Mouse (Mus musculus) heart, postnatal 0 days (tissue): Measurements from ENCODE around the gene Qprt. TPM values are rescaled to one million over a fixed set of nuclear protein-coding genes. Genes with fewer than 3 reads are reported as not detected.

Experiments used
- ATAC-seq: fragments of 200-750 bp; cut with Nextera tagmentation; 2 replicates; pipeline ENCODE4 v1.8.0; 2017; ENCODE audit warnings: low read depth, moderate number of reproducible peaks, moderate library complexity; ENCODE audit not compliant: insufficient read depth
- DNase-seq: peaks from one replicate; pipeline ENCODE4 v3.0.0-alpha.2; 2016; ENCODE audit warnings: low spot score
- H3K27ac ChIP-seq: fragments of 300-500 bp; sonication (generic); 2 replicates; pipeline ENCODE4 v1.5.1; 2014; ENCODE audit warnings: low read depth, mild to moderate bottlenecking
- H3K27me3 ChIP-seq: fragments of 300-500 bp; sonication (generic); 2 replicates; pipeline ENCODE4 v1.6.1; 2014; ENCODE audit warnings: low read length, mixed read lengths; ENCODE audit not compliant: control insufficient read depth, insufficient read depth
- H3K36me3 ChIP-seq: fragments of 300-500 bp; sonication (generic); replicated peaks from 2 replicates; pipeline ENCODE4 v1.6.1; 2014; ENCODE audit warnings: low read length, mixed read lengths; ENCODE audit not compliant: control insufficient read depth, insufficient read depth
- H3K4me1 ChIP-seq: fragments of 300-500 bp; sonication (generic); 2 replicates; pipeline ENCODE4 v1.6.1; 2014; ENCODE audit warnings: antibody characterized with exemption; ENCODE audit not compliant: control insufficient read depth, insufficient read depth
- H3K4me2 ChIP-seq: fragments of 300-500 bp; sonication (generic); 2 replicates; pipeline ENCODE4 v1.6.1; 2014; ENCODE audit warnings: low read depth, mild to moderate bottlenecking, low read length, moderate library complexity
- H3K4me3 ChIP-seq: fragments of 300-500 bp; sonication (generic); 2 replicates; pipeline ENCODE4 v1.5.1; 2014; ENCODE audit warnings: low read depth, low read length
- H3K9ac ChIP-seq: fragments of 300-500 bp; sonication (generic); replicated peaks from 2 replicates; pipeline ENCODE4 v1.6.1; 2014; ENCODE audit warnings: low read depth, low read length, mixed read lengths
- H3K9me3 ChIP-seq: fragments of 300-500 bp; sonication (generic); replicated peaks from 2 replicates; pipeline ENCODE4 v1.6.1; 2016; ENCODE audit warnings: low read length; ENCODE audit not compliant: control insufficient read depth
- CTCF ChIP-seq: IDR thresholded peaks from 2 replicates; pipeline ENCODE4 v1.5.1; 2016; ENCODE audit warnings: antibody characterized with exemption, control low read depth, low read depth
- EP300 ChIP-seq: IDR thresholded peaks from 2 replicates; pipeline ENCODE4 v1.6.1; 2016; ENCODE audit warnings: antibody characterized with exemption, low read depth
- WGBS: fragments of 180-500 bp; shearing (Covaris S2); extraction: QIAGEN DNeasy Blood & Tissue Kit; methylation state at CpG from one replicate; pipeline ENCODE4 v1.1.7; 2014; 5-methylcytosine and 5-hydroxymethylcytosine counted together
- polyA plus RNA-seq: library from polyadenylated mRNA; unstranded; fragments of >200 nt; fragmentation: Nextera tagmentation; extraction: Ambion mirVana; gene quantifications from 2 replicates; pipeline ENCODE4 v1.2.1, GENCODE M21; 2015
- total RNA-seq: library from RNA; depleted of rRNA; stranded (reverse); fragments of >200 nt; gene quantifications from 2 replicates; pipeline ENCODE4 v1.2.3, GENCODE M21; 2014; ENCODE audit warnings: low replicate concordance; rRNA removed

Gene Qprt
- total RNA-seq (0.42 and 2.3 TPM in 2 replicates), polyA plus RNA-seq (0.88 and 1.1 TPM in 2 replicates)

DNA sequence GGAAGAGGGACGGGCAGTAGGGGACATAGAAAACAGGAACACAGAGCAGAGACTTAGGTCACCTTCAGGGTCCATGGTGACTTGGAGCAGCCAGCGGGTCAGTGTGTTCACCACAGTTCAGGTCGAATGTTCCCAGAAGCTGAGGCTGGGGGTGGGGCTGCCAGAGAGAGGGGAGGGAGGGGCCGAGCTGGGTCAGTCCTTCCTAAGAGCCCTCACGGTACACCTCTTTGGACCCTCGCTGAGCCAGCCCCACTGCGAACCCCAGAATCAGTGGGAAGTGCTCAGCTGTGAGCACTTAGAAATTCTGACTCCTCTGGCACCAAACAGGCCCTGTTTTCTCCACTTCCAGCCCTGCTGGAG is at the start of gene Qprt:
Gene Qprt (minus strand): TSS at position 316 of the 360 bp plus-strand sequence.
- ATAC-seq = no peak; the same call in 1 of the 2 replicates
- Histone ChIP-seq H3K36me3 (no peaks in the 10 kb centered on the region), H3K4me3 (no peak within 1 kb of the TSS), H3K27me3 (0 out of 2 replicates have a peak, but pooled peaks cover 4% of the 10 kb centered on the region), H3K4me1 (peaks cover 8% of the 10 kb centered on the region; the same call in 1 of the 2 replicates), H3K9ac (peak within 1 kb of the TSS; percentile 28; the same call in 1 of the 2 replicates), H3K4me2 (peak within 1 kb of the TSS; percentile 28; the same call in 1 of the 2 replicates), H3K27ac (no peak within 1 kb of the TSS), H3K9me3 (0 out of 2 replicates have a peak, but pooled peaks cover 6% of the 10 kb centered on the region)
- DNase-seq = no peak
- 27% methylated on average over 7 of the region's 7 CpGs for WGBS
- TF ChIP-seq CTCF (no peak), EP300 (no peak)

DNA sequence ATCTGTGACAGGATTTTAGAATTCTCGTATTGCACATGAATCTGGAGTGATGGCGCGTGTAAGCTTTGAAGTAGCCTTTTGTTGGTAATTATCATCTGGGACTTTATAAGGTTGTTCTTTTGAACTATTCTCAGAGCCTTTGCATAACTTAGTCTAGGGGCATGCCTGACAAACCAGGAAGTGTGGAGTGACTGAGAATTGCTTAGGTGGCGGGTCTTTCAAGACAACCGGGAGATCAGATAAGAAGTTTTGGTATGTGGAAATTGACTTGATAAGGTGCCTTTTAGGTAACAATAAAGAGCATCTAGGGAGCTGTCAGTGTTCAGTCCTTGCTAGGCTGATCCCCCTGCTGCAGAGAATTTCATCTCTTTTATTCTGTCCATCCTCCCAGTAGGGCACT is 44.5 kb upstream of the Qprt start:
- Histone ChIP-seq H3K9ac (no peak overlapping the region), H3K4me3 (no peak overlapping the region), H3K9me3 (no peaks in the 10 kb centered on the region), H3K27me3 (no peaks in the 10 kb centered on the region), H3K4me1 (no peaks in the 10 kb centered on the region), H3K27ac (no peak overlapping the region), H3K4me2 (no peak overlapping the region), H3K36me3 (no peaks in the 10 kb centered on the region)
- DNase-seq (no peak), ATAC-seq (no peak)
- 75% methylated on average over 5 of the region's 5 CpGs for WGBS
- TF ChIP-seq EP300 (no peak), CTCF (no peak)

DNA sequence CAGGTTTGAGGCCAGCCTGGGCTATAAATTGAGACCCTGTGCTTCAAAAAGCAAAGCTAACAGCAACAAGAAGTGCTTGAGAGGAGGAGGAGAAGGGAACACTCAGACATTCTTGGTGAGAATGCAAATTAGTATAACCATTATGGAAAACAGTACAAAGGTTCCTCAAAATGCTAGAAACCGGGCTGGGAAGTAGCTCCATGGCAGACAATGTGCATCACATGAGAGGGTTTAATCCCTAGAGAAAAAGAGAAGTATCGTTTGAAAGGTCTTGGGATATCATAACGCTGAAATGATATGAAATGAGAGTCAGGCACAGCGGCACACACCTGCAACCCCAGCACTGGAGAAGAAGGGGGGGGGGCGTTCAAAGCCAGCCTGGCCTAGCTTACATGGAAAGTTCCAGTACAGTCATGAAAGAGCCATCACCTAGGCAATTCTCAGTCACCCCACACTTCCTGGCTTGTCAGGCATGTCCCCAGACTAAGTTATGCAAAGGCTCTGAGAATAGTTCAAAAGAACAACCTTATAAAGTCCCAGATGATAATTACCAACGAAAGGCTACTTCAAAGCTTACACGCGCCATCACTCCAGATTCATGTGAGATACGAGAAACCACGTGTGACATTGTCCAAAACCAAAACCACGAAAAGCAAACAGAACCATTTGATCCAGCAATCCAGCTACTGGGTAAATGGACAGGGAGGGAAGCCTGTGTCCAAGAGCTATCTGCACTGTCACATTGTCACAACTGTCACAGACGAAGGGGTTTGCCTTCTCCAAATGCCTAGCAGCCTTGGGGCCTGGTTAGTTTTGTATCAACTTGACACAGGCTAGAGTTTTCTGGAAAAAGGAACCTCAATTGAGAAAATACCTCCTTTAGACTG is 43.8 kb upstream of the Qprt start:
- H3K9ac ChIP-seq = no peak overlapping the region
- no peak for ATAC-seq
- TF ChIP-seq EP300 (no peak), CTCF (no peak)
- H3K4me3 ChIP-seq = no peak overlapping the region
- H3K27me3 ChIP-seq = no peaks in the 10 kb centered on the region
- no peak for DNase-seq
- H3K4me1 ChIP-seq = no peaks in the 10 kb centered on the region
- WGBS = 80% methylated on average over 12 of the region's 12 CpGs
- H3K27ac ChIP-seq = no peak overlapping the region
- no peak overlapping the region for H3K4me2 ChIP-seq
- no peaks in the 10 kb centered on the region for H3K36me3 ChIP-seq
- no peaks in the 10 kb centered on the region for H3K9me3 ChIP-seq

DNA sequence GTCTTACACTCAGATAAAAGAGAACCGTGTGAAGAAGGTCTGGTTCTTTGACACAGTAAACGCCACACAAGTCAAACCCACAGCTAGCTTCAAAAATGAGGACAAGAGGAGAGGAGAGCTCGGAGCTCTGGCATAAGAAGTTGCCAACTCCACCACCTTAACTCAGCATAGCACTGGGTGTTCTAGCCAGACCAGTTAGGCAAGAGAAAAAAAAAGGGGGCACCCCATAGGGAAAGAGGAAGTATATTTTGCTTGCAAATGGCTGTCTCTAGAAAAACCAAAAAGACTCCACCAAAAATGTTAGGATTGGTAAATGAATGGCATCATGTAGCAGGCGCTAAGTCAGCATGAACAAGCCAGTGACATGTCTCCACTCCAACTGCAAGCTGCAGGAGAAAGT is 42.0 kb upstream of the Qprt start:
- no peaks in the 10 kb centered on the region for H3K27me3 ChIP-seq
- ATAC-seq (no peak), DNase-seq (no peak)
- WGBS = 77% methylated on average over 4 of the region's 4 CpGs
- H3K9me3 ChIP-seq = no peaks in the 10 kb centered on the region
- H3K4me2 ChIP-seq = no peak overlapping the region
- TF ChIP-seq CTCF (no peak), EP300 (no peak)
- no peaks in the 10 kb centered on the region for H3K36me3 ChIP-seq
- H3K4me3 ChIP-seq = no peak overlapping the region
- H3K27ac ChIP-seq = no peak overlapping the region
- no peak overlapping the region for H3K9ac ChIP-seq
- H3K4me1 ChIP-seq = no peaks in the 10 kb centered on the region

DNA sequence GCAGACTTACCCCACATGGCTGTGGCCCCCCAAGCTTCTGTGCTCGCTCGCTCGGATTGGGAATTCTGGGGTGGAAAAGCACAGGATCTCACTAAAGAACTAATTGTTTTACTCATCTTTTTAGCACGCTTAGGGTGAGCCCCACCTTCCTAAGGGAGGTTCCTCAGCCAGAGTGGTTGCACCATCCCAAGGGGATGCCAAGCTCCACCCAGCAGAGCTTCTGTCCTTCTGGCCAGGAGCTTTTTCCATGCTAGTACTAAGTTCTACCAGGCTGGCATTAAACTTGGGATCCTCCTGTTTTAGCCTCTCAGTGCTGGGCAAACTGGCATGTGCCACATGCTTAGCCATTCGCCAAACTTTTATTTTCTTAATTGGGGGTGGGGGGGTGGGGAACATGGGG is 40.5 kb upstream of the Qprt start:
- no peaks in the 10 kb centered on the region for H3K36me3 ChIP-seq
- H3K4me2 ChIP-seq = no peak overlapping the region
- no peak overlapping the region for H3K27ac ChIP-seq
- DNase-seq (no peak), ATAC-seq (no peak)
- no peak overlapping the region for H3K4me3 ChIP-seq
- no peaks in the 10 kb centered on the region for H3K27me3 ChIP-seq
- TF ChIP-seq EP300 (no peak), CTCF (no peak)
- no peaks in the 10 kb centered on the region for H3K9me3 ChIP-seq
- no peak overlapping the region for H3K9ac ChIP-seq
- 85% methylated on average over 5 of the region's 5 CpGs for WGBS
- H3K4me1 ChIP-seq = no peaks in the 10 kb centered on the region
